Mouse (Mus musculus): ENCODE measurements around the gene Gsn. TPM values are rescaled to one million over a fixed set of nuclear protein-coding genes. Genes with fewer than 3 reads are reported as not detected.

Gsn gene
- polyA plus RNA-seq, 1 experiment from 2014 or later: 386 TPM

GRCm38 (mm10) chr2:35235021-35235420, 21.2 kb upstream of the Gsn start:
- Histone ChIP-seq H3K36me3 (ENCODE audit: control insufficient read depth, insufficient read depth, low read length) (no peaks in the 10 kb centered on the region), H3K4me1 (ENCODE audit: control insufficient read depth, insufficient read depth, low read length) (no peaks in the 10 kb centered on the region), H3K27me3 (ENCODE audit: control insufficient read depth, insufficient read depth, low read length) (no peaks in the 10 kb centered on the region), H3K27ac (ENCODE audit: low read length) (no peak overlapping the region), H3K4me2 (ENCODE audit: low read depth, low read length) (no peak overlapping the region), H3K9me3 (replicated peaks; ENCODE audit: control insufficient read depth, low read length) (no peaks in the 10 kb centered on the region), H3K4me3 (replicated peaks; ENCODE audit: low read length) (no peak overlapping the region), H3K9ac (ENCODE audit: low read length) (no peak overlapping the region)
- no peak for ATAC-seq (ENCODE audit: insufficient read depth, low FRiP score)
- WGBS: 74% methylated on average over 6 of the region's 6 CpGs

DNA sequence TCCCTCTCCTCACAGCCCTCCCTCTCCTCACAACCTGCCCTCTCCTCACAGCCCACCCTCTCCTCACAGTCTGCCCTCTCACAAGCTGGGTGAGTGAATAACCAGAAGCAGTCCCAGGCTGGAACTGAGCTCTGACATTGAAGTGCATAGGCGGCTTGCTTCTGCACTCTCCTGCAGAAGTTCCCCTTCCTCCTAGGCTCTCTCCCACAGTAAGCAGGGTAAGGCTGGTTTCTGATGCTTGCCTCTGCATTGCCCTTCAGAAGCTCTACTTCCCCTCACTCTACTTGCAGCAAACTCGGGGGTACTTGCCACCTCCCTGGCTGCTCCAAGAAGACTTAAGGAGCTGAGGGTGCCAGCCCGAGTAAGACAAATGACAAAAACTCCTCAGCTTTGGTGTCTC, 11.9 kb upstream of the Gsn start:
- WGBS: 36% methylated on average over 3 of the region's 3 CpGs
- H3K27ac ChIP-seq (ENCODE audit: low read length): no peak overlapping the region

GRCm38 (mm10) chr2:35247763-35248162, 8.4 kb upstream of the Gsn start:
- Histone ChIP-seq H3K9ac (ENCODE audit: low read length) (no peak overlapping the region), H3K4me2 (ENCODE audit: low read depth, low read length) (no peak overlapping the region), H3K4me1 (ENCODE audit: control insufficient read depth, insufficient read depth, low read length) (no peaks in the 10 kb centered on the region), H3K27ac (ENCODE audit: low read length) (no peak overlapping the region), H3K9me3 (replicated peaks; ENCODE audit: control insufficient read depth, low read length) (no peaks in the 10 kb centered on the region), H3K36me3 (ENCODE audit: control insufficient read depth, insufficient read depth, low read length) (no peaks in the 10 kb centered on the region), H3K27me3 (ENCODE audit: control insufficient read depth, insufficient read depth, low read length) (no peaks in the 10 kb centered on the region), H3K4me3 (replicated peaks; ENCODE audit: low read length) (no peak overlapping the region)
- WGBS: 58% methylated on average over 5 of the region's 5 CpGs
- ATAC-seq (ENCODE audit: insufficient read depth, low FRiP score): 0 out of 2 replicates have a peak, but pooled peaks have one; percentile 33

More for the DNA sequence above, 11.9 kb upstream of the Gsn start:
- H3K4me2 ChIP-seq (ENCODE audit: low read depth, low read length): no peak overlapping the region
- H3K27me3 ChIP-seq (ENCODE audit: control insufficient read depth, insufficient read depth, low read length): no peaks in the 10 kb centered on the region
- no peaks in the 10 kb centered on the region for H3K9me3 ChIP-seq (replicated peaks; ENCODE audit: control insufficient read depth, low read length)
- H3K4me1 ChIP-seq (ENCODE audit: control insufficient read depth, insufficient read depth, low read length): no peaks in the 10 kb centered on the region
- H3K36me3 ChIP-seq (ENCODE audit: control insufficient read depth, insufficient read depth, low read length): no peaks in the 10 kb centered on the region
- no peak for ATAC-seq (ENCODE audit: insufficient read depth, low FRiP score)
- H3K4me3 ChIP-seq (replicated peaks; ENCODE audit: low read length): no peak overlapping the region
- H3K9ac ChIP-seq (ENCODE audit: low read length): no peak overlapping the region

DNA sequence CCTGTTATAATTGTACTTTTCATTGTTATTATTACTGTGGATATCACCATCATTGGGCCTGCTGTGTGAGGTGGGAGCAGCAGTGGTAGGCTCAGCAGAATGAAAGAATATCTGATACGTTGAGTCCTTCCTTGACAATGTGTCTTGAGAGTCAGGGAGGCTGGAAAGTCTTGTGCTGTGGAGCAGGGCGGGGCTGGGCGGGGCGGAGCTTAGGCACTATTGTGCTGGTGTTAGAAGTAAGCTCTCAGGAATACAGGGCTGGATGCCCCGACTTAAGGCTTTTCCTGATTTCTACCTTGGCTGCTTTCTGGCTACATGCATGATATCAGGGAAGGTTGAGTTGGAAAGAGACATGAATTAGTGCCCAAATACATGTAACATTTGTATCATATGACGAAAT, 3.4 kb upstream of the Gsn start:
- 37% methylated on average over 6 of the region's 6 CpGs for WGBS
- no peaks in the 10 kb centered on the region for H3K36me3 ChIP-seq (ENCODE audit: control insufficient read depth, insufficient read depth, low read length)
- peaks cover 11% of the 10 kb centered on the region for H3K4me1 ChIP-seq (ENCODE audit: control insufficient read depth, insufficient read depth, low read length)
- no peaks in the 10 kb centered on the region for H3K9me3 ChIP-seq (replicated peaks; ENCODE audit: control insufficient read depth, low read length)
- no peak for ATAC-seq (ENCODE audit: insufficient read depth, low FRiP score)
- no peak overlapping the region for H3K4me3 ChIP-seq (replicated peaks; ENCODE audit: low read length)
- H3K4me2 ChIP-seq (ENCODE audit: low read depth, low read length): no peak overlapping the region
- no peak overlapping the region for H3K9ac ChIP-seq (ENCODE audit: low read length)
- H3K27ac ChIP-seq (ENCODE audit: low read length): no peak overlapping the region
- H3K27me3 ChIP-seq (ENCODE audit: control insufficient read depth, insufficient read depth, low read length): no peaks in the 10 kb centered on the region

- Histone ChIP-seq H3K27me3 (ENCODE audit: control insufficient read depth, insufficient read depth, low read length) (no peaks in the 10 kb centered on the region), H3K4me2 (ENCODE audit: low read depth, low read length) (no peak overlapping the region), H3K4me3 (replicated peaks; ENCODE audit: low read length) (no peak overlapping the region), H3K9ac (ENCODE audit: low read length) (no peak overlapping the region), H3K9me3 (replicated peaks; ENCODE audit: control insufficient read depth, low read length) (no peaks in the 10 kb centered on the region), H3K27ac (ENCODE audit: low read length) (no peak overlapping the region), H3K4me1 (ENCODE audit: control insufficient read depth, insufficient read depth, low read length) (peaks cover 14% of the 10 kb centered on the region), H3K36me3 (ENCODE audit: control insufficient read depth, insufficient read depth, low read length) (no peaks in the 10 kb centered on the region)
- WGBS: 91% methylated on average over 4 of the region's 4 CpGs
- ATAC-seq (ENCODE audit: insufficient read depth, low FRiP score): no peak
Observed at GRCm38 (mm10) chr2:35253751-35254150, 2.4 kb upstream of the Gsn start.

DNA sequence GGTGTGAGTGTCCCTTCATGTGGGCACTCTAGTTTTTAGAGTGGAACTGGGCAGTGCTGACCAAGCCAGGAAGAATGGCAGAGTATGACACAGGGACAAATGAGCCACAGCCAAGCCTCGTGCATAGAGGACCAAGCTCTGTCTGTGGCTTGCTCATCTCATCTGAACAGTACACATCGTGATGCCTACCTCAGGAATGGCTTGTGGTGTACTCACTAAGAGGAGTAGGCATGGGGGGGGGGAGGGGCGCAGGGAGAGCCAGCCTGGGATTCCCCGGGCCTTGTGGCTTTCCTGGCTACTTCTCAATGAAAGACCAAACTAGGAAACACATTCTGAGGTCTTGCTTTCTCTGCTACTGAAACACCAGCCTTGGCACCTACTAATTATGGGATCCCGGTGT, 1.2 kb upstream of the Gsn start:
- Histone ChIP-seq H3K9me3 (replicated peaks; ENCODE audit: control insufficient read depth, low read length) (no peaks in the 10 kb centered on the region), H3K27me3 (ENCODE audit: control insufficient read depth, insufficient read depth, low read length) (no peaks in the 10 kb centered on the region), H3K27ac (ENCODE audit: low read length) (no peak overlapping the region), H3K4me1 (ENCODE audit: control insufficient read depth, insufficient read depth, low read length) (peaks cover 26% of the 10 kb centered on the region), H3K4me3 (replicated peaks; ENCODE audit: low read length) (no peak overlapping the region), H3K36me3 (ENCODE audit: control insufficient read depth, insufficient read depth, low read length) (no peaks in the 10 kb centered on the region), H3K4me2 (ENCODE audit: low read depth, low read length) (no peak overlapping the region), H3K9ac (ENCODE audit: low read length) (no peak overlapping the region)
- no peak for ATAC-seq (ENCODE audit: insufficient read depth, low FRiP score)
- WGBS: 74% methylated on average over 5 of the region's 5 CpGs

DNA sequence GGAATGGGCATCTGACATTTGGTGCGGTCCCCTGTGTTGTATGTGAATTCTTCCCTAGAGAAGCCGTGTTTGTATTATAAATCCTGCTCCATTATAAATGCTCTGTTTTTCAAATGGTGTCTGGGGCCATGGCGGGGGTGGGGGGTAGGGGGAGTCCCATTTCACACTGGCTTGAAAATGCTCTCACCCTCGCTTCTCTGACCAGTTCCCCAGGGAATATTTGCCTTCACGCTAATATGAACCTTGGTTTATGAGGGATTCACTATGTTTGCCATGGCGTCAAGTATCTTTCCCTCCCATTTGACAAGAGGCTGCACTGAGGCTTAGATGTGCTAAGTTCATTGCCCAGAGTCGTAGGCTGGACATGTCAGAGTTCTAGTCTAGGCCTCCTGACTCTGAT, 718 bp upstream of the Gsn start:
- Histone ChIP-seq H3K27me3 (ENCODE audit: control insufficient read depth, insufficient read depth, low read length) (no peaks in the 10 kb centered on the region), H3K4me2 (ENCODE audit: low read depth, low read length) (peak overlapping the region; percentile 90; the same call in 1 of the 2 replicates), H3K4me3 (replicated peaks; ENCODE audit: low read length) (peak overlapping the region; percentile 68; the same call in 1 of the 2 replicates), H3K9me3 (replicated peaks; ENCODE audit: control insufficient read depth, low read length) (no peaks in the 10 kb centered on the region), H3K27ac (ENCODE audit: low read length) (peak overlapping the region; percentile 21; the same call in 1 of the 2 replicates), H3K36me3 (ENCODE audit: control insufficient read depth, insufficient read depth, low read length) (no peaks in the 10 kb centered on the region), H3K4me1 (ENCODE audit: control insufficient read depth, insufficient read depth, low read length) (peaks cover 31% of the 10 kb centered on the region), H3K9ac (ENCODE audit: low read length) (peak overlapping the region; percentile 80)
- no peak for ATAC-seq (ENCODE audit: insufficient read depth, low FRiP score)
- 62% methylated on average over 7 of the region's 7 CpGs for WGBS

GRCm38 (mm10) chr2:35256932-35257331, 752 bp downstream of the Gsn start:
- H3K4me1 ChIP-seq (ENCODE audit: control insufficient read depth, insufficient read depth, low read length): peaks cover 31% of the 10 kb centered on the region
- ATAC-seq (ENCODE audit: insufficient read depth, low FRiP score): no peak
- H3K9ac ChIP-seq (ENCODE audit: low read length): peak overlapping the region; percentile 80
- no peaks in the 10 kb centered on the region for H3K9me3 ChIP-seq (replicated peaks; ENCODE audit: control insufficient read depth, low read length)
- H3K36me3 ChIP-seq (ENCODE audit: control insufficient read depth, insufficient read depth, low read length): no peaks in the 10 kb centered on the region
- peak overlapping the region; percentile 90 for H3K4me2 ChIP-seq (ENCODE audit: low read depth, low read length)
- H3K27ac ChIP-seq (ENCODE audit: low read length): peak overlapping the region; percentile 39; the same call in 1 of the 2 replicates
- peak overlapping the region; percentile 68 for H3K4me3 ChIP-seq (replicated peaks; ENCODE audit: low read length)
- 41% methylated on average over 8 of the region's 8 CpGs for WGBS
- H3K27me3 ChIP-seq (ENCODE audit: control insufficient read depth, insufficient read depth, low read length): no peaks in the 10 kb centered on the region

- H3K27ac ChIP-seq (ENCODE audit: low read length): peak overlapping the region; percentile 39
- H3K4me3 ChIP-seq (replicated peaks; ENCODE audit: low read length): no peak overlapping the region
- no peaks in the 10 kb centered on the region for H3K9me3 ChIP-seq (replicated peaks; ENCODE audit: control insufficient read depth, low read length)
- WGBS: 74% methylated on average over 2 of the region's 2 CpGs
- no peak for ATAC-seq (ENCODE audit: insufficient read depth, low FRiP score)
- H3K9ac ChIP-seq (ENCODE audit: low read length): 0 out of 2 replicates have a peak overlapping the region, but pooled peaks have one; percentile 23
- H3K4me2 ChIP-seq (ENCODE audit: low read depth, low read length): peak overlapping the region; percentile 90
- peaks cover 31% of the 10 kb centered on the region for H3K4me1 ChIP-seq (ENCODE audit: control insufficient read depth, insufficient read depth, low read length)
- H3K27me3 ChIP-seq (ENCODE audit: control insufficient read depth, insufficient read depth, low read length): no peaks in the 10 kb centered on the region
- no peaks in the 10 kb centered on the region for H3K36me3 ChIP-seq (ENCODE audit: control insufficient read depth, insufficient read depth, low read length)
Observed at GRCm38 (mm10) chr2:35257886-35258285, 1.7 kb downstream of the Gsn start.

All from stomach, embryonic 16.5 days (tissue).